Mouse (Mus musculus) right cerebral cortex, postnatal 25 days (tissue): Measurements from ENCODE around the gene Carmil1.

ENCODE experiments used
- DNase-seq: peaks from one replicate; pipeline ENCODE4 v3.0.0; 2022

Gene Carmil1

DNA sequence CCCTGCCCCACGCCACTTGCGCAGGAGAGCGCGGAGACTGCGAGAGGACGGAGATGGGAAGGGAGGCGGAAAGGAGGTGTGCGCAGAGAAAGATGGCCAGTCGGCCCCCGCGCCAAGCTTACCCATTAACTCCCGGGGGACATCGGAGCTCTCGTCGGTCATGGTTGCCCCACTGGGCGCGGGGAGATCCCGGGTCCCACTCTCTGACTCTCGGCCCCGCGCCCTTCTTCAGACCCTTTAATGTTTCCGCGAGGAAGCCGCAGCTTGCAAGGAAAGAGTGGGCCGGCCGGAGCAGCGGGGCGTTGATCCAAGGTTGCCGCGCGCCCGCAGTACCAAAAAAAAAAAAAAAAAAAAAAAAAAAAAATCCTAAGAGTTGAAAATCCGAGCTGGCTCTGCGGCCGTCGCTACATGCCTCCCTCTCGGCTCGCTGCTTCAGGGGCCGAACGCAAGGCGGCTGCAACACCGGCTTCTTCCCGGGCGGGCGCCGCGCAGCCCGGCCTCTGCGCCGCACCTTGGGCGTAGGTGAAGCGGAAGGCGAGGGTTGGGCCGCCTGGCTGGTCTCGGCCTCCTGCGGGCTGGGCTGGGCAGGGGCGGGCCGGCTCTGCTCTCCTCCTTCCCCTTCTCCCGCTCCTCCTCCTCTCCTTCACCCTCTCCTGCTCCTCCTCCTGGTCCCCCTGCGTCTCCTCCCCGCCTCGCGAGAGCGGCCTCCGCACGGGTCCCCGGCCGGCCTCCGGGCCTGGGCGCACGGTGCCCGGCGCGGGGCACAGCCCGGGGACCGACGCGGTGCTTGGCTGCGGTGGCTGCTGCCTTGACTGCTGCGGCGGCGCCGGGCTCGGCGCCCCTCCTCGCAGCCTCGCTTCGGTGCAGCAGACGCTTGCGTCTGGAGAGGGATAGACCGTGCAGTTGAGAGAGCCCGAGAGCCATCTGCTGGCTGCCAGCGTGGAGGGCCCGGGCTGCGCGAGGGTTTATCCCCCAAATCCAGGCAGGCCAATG, at the start of gene Carmil1:
Gene Carmil1, minus strand, starts transcription at position 357 of the 993 bp plus-strand sequence.
- peak; percentile 90 for DNase-seq

GRCm38 (mm10) chr13:24330128-24330527, 49.5 kb upstream of the Carmil1 start:
- DNase-seq, result no peak

- DNase-seq, result no peak
These were observed 47.6 kb upstream of the Carmil1 start for GRCm38 (mm10) chr13:24328036-24328817.

GRCm38 (mm10) chr13:24327201-24327600, 46.6 kb upstream of the Carmil1 start, which contains the start of gene Cmah:
Cmah (plus strand) TSS chr13:24327404.
- DNase-seq, result no peak

DNA sequence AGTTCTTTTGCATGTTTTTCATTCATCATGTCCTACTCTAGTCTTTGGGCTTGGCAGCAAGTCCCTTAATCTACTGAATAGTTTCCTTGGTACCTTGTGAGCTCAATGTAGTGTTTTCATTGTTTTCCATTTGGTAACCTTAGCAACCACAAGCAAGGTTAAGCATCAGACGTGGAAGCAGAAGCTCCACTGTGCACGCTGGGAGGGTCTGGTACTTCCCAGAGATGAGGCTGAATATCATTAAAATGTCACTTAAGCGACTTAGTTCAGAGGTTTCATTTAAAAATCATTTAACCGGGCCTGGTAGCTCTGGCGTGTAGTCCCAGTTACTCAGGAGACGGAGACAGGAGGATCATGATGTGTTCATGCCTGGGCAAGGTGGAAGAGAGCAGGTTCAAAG, 40.7 kb upstream of the Carmil1 start:
- no peak for DNase-seq

DNA sequence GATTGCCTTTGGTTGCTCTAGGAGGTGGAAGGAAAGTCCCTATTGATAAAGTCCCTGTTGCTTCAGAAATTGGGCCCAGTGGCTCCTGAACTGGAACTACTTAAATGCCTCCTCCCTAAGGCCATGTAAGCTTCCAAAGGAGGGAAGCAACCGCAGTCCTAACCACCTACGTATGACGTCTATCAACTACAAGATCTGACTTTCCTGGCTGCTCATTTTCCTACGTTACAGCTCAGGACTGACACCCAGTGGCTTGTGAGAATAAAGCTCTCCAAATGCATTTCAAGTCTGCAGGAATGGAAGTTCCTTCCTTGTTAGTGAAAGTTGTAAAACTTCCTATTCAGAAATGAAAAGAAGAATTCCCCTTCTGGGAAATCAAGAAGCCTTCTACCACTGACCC, 38.0 kb upstream of the Carmil1 start:
- DNase-seq, result peak; percentile 23

GRCm38 (mm10) chr13:24316563-24316962, 36.0 kb upstream of the Carmil1 start:
- no peak for DNase-seq

DNA sequence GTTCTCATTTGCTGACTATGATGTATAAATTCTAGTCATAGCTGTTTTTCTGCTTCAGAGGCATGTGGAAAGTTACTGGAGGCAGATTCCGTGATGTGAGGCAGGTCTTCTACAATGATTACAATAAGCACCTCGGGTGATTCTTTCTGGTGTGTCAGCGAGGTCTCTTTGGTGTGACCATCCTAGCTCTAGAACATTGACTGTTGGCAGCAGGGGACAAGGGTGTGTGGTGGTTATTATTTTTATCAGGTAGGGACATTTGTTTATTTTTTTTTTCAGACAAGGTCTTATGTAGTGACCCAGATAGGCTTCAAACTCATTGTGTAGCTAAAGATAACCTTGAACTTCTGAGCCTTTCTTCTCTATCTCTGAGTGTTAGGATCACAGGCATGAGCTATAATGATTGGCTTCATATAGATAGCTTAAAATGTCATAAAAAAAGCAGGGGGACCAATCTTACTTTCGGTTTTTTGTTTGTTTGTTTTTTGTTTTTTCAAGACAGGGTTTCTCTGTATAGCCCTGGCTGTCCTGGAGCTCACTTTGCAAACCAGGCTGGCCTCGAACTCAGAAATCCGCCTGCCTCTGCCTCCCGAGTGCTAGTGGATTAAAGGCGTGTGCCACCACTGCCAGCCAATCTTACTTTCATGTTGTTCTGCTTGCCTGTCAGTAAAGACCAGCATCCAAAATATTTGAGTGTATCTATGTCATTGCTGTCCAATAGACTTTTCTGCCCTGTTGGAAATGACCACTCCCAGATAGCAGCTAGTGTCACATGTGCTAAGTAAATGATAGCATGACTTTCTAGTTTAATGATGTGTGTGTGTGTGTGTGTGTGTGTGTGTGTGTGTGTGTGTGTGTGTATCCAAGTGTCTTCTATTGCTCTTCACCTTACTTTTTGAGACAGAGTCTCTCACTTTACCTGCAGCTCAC, 30.7 kb upstream of the Carmil1 start:
- no peak for DNase-seq

GRCm38 (mm10) chr13:24306248-24306647, 25.7 kb upstream of the Carmil1 start:
- no peak for DNase-seq

- DNase-seq, result no peak
These were observed 24.9 kb upstream of the Carmil1 start for GRCm38 (mm10) chr13:24305486-24305885.

- peak; percentile 10 for DNase-seq
These were observed 16.7 kb upstream of the Carmil1 start for GRCm38 (mm10) chr13:24297252-24297651.

DNA sequence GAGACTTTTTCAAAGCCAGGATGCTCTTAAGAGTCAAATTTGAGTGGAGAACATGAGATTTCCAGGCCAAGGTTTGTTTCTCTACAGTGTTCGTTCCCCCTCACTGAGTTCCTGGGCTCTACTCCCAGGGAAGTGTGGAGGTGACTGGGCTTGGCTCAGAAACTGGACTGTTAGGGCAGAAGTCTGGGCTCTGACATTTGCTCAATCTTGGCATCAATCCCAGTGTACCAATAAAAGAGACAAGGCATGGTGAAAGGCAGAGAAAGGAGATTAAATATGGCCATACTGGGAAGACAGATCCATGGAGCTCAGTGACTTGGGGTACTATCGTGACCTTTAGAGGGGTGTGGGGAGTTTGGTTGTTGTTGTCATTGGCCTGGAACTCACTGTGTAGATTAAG, 6.8 kb upstream of the Carmil1 start:
- no peak for DNase-seq

GRCm38 (mm10) chr13:24279762-24280438, 695 bp downstream of the Carmil1 start:
- DNase-seq, result no peak

DNA sequence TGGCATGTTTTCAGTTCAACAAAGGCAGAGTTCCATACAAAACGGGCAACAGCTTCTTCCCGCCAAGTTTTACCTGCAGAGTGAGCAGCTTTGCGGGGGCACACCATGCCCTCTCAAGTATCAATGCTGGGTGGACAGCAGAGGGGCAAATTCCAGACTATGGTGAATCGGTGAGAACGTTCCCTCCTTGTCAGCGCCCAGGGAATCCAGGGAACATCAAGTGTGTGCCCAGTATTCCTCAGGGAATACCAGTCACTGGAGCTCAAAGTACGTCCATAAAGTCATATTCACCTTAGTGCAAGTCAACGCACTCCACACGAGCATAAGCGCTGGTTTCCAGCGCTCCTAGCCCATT, 1.2 kb downstream of the Carmil1 start:
- DNase-seq, result no peak

GRCm38 (mm10) chr13:24272740-24273377, 7.7 kb downstream of the Carmil1 start:
- DNase-seq, result no peak

- no peak for DNase-seq
These were observed 11.5 kb downstream of the Carmil1 start for GRCm38 (mm10) chr13:24269100-24269465.

GRCm38 (mm10) chr13:24268355-24269099, 12.1 kb downstream of the Carmil1 start:
- no peak for DNase-seq

DNA sequence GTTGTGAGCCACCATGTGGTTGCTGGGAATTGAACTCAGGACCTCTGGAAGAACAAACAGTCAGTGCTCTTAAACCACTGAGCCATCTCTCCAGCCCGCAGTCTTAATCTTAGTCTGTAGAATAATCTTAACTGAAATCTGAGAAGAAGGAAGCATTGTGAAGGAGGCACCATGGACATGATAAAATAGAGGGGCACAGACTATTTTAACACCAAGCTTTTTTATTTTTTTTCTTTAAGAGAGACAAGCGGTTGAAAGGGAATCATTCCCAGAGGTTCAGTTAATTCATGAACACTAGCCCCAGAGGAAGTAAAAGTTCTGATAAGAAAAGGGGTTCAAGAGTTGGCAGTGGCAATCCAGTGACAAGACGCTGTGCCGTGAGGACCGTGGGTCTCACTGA, 15.8 kb downstream of the Carmil1 start:
- DNase-seq, result no peak

DNA sequence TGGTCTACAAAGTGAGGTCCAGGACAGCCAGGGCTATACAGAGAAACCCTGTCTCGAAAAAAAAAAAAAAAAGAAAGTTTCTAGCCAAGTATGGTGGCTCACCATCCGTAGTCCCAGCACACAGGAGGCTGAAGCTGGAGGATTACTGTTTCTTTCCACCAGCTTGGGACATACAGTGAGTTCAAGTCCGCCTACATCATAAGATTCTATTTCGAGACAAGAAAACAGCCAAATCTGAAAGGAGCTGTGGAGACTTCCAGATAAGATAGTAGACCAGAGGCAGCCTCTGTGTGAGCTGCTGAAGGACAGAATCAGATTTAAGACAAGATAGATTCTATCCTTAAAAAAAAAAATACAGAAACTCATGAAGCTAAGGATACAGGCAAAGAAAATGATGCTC, 17.0 kb downstream of the Carmil1 start:
- DNase-seq, result no peak

DNA sequence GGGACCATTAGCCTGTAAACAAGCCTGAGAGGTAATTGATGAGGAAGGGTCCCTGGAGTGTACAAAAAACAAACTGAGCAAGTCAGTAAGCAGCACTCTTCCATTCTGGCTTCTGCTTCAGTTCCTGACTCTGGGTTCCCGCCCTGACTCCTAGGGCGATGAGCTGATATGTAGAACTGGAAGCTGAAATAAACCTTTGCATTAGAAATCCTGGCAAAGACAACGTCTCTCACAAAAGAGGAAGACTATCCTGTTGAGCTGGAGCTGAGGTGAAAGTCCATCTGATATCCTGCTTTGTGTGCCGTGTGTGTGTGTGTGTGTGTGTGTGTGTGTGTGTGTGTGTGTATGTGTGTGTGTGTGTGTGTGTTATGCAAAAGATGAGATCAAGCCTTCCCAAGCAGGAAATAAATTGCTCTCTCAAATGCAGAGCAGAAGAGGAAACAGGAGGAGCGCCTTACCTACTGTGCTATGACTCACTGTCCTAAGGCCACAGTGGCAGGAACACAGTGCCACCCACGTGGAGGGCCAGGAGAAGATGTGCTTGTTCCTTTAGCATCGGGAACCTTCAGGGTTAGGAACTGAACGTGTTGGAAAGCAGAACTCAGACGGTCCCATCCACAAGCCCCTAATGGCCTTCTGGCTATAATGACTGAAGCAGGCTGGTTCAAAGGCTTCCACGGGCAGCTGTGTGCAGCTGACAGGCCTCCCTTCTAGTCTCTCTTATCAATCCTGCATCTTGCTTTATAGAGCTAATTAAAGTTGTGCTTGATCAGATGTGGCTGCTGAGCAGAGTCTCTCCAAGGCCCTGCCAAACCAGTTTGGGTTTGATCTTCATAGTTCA, 19.6 kb downstream of the Carmil1 start:
- no peak for DNase-seq
